Mouse (Mus musculus): ENCODE measurements around the gene Nkapd1. TPM values are rescaled to one million over a fixed set of nuclear protein-coding genes. Genes with fewer than 3 reads are reported as not detected.

Gene Nkapd1
- polyA plus RNA-seq, 1 experiment = 11.1 TPM

GRCm38 (mm10) chr9:50567881-50568280 lies 49.4 kb downstream of the Nkapd1 start:
- TF ChIP-seq GATA1 (IDR thresholded peaks at IDR 0.05; ENCODE audit: low read length) = no peak

- TF ChIP-seq GATA1 (IDR thresholded peaks at IDR 0.05; ENCODE audit: low read length) = no peak
Observed at GRCm38 (mm10) chr9:50567372-50567771, 49.9 kb downstream of the Nkapd1 start.

- TF ChIP-seq GATA1 (IDR thresholded peaks at IDR 0.05; ENCODE audit: low read length) = no peak
Observed at GRCm38 (mm10) chr9:50565940-50566339, 51.3 kb downstream of the Nkapd1 start.

GRCm38 (mm10) chr9:50565173-50565572 lies 52.1 kb downstream of the Nkapd1 start:
- TF ChIP-seq GATA1 (IDR thresholded peaks at IDR 0.05; ENCODE audit: low read length) = no peak

GRCm38 (mm10) chr9:50561918-50562360 lies 55.3 kb downstream of the Nkapd1 start:
- TF ChIP-seq GATA1 (IDR thresholded peaks at IDR 0.05; ENCODE audit: low read length) = no peak

- TF ChIP-seq GATA1 (IDR thresholded peaks at IDR 0.05; ENCODE audit: low read length) = no peak
Observed at GRCm38 (mm10) chr9:50561145-50561917, 55.9 kb downstream of the Nkapd1 start, which contains the start of gene Tex12. Gene Tex12, minus strand, starts transcription at chr9:50561325.

Other genes with a start within 250 kb of the Nkapd1 start
- not detected in 2 replicates for gene Plet1, start 122.9 kb downstream of the Nkapd1 start, polyA plus RNA-seq (2012)
- gene Pts, start 88.7 kb downstream of the Nkapd1 start, polyA plus RNA-seq (2012) = 6.6 and 15.4 TPM in 2 replicates
- not detected in 2 replicates for gene Il18, start 62.6 kb downstream of the Nkapd1 start, polyA plus RNA-seq (2012)
- gene Bco2, start 62.3 kb downstream of the Nkapd1 start, polyA plus RNA-seq (2012) = not detected in 2 replicates
- not detected in 2 replicates for gene Tex12, start 56.1 kb downstream of the Nkapd1 start, polyA plus RNA-seq (2012)
- 15.5 and 45.5 TPM in 2 replicates for gene Sdhd, start 13.7 kb downstream of the Nkapd1 start, polyA plus RNA-seq (2012)
- gene Timm8b, start 13.6 kb downstream of the Nkapd1 start, polyA plus RNA-seq (2012) = 13.3 and 21.0 TPM in 2 replicates
- gene Pih1d2, start 143 bp downstream of the Nkapd1 start, polyA plus RNA-seq (2012) = 0.29 and 0.44 TPM in 2 replicates
- gene Dlat, start 42.3 kb upstream of the Nkapd1 start, polyA plus RNA-seq (2012) = 48.6 and 57.7 TPM in 2 replicates
- not detected in 2 replicates for gene Dixdc1, start 122.1 kb upstream of the Nkapd1 start, polyA plus RNA-seq (2012)
- not detected in 2 replicates for gene 2310030G06Rik, start 129.1 kb upstream of the Nkapd1 start, polyA plus RNA-seq (2012)
- not detected in 2 replicates for gene Cryab, start 133.9 kb upstream of the Nkapd1 start, polyA plus RNA-seq (2012)
- not detected in 2 replicates for gene Hspb2, start 134.9 kb upstream of the Nkapd1 start, polyA plus RNA-seq (2012)
- 1.9 and 2.1 TPM in 2 replicates for gene Fdxacb1, start 150.8 kb upstream of the Nkapd1 start, polyA plus RNA-seq (2012)
- gene Alg9, start 157.6 kb upstream of the Nkapd1 start, polyA plus RNA-seq (2012) = 12.5 and 18.0 TPM in 2 replicates
- 1.2 and 1.4 TPM in 2 replicates for gene 1110032A03Rik, start 158.1 kb upstream of the Nkapd1 start, polyA plus RNA-seq (2012)
- 15.9 and 23.9 TPM in 2 replicates for gene Ppp2r1b, start 227.8 kb upstream of the Nkapd1 start, polyA plus RNA-seq (2012)

Data from G1E-ER4 (cell line).